Mouse (Mus musculus) brain, embryonic 14.5 days (tissue): ENCODE measurements around the gene Anapc11.

Source experiments
- CTCF ChIP-seq: fragments of 200-500 bp; IDR thresholded peaks from 2 replicates; pipeline ENCODE4 v1.5.1; 2012; ENCODE audit warnings: inconsistent platforms, mild to moderate bottlenecking, moderate library complexity, borderline replicate concordance; ENCODE audit not compliant: insufficient read depth, insufficient read length; ENCODE audit errors: extremely low read depth
- POLR2A ChIP-seq: fragments of 200-500 bp; IDR thresholded peaks from 2 replicates; pipeline ENCODE4 v1.6.1; 2012; ENCODE audit warnings: mild to moderate bottlenecking, inconsistent platforms, borderline replicate concordance; ENCODE audit not compliant: poor library complexity, insufficient read depth, insufficient read length, severe bottlenecking; ENCODE audit errors: extremely low read depth

- TF ChIP-seq CTCF (no peak), POLR2A (no peak)
Measured at GRCm38 (mm10) chr11:120583937-120584336, 14.3 kb upstream of the Anapc11 start.
